Mouse (Mus musculus) G1E (cell line): ENCODE results near the gene Gdf11.

Source experiments
- CTCF ChIP-seq: IDR thresholded peaks from 2 replicates; pipeline ENCODE4 v1.5.1; 2012; ENCODE audit warnings: low read depth, low read length, inconsistent platforms, mixed read lengths
- GATA1 ChIP-seq: IDR thresholded peaks from 2 replicates; pipeline ENCODE4 v1.6.1; 2012; ENCODE audit warnings: borderline replicate concordance, low read length, inconsistent platforms, mixed read lengths
- GATA2 ChIP-seq: IDR thresholded peaks from 2 replicates; pipeline ENCODE4 v1.6.1; 2012; ENCODE audit warnings: low read depth, low read length, inconsistent platforms, borderline replicate concordance
- POLR2AphosphoS5 ChIP-seq: IDR thresholded peaks from 2 replicates; pipeline ENCODE4 v1.6.1; 2012; ENCODE audit warnings: low read depth, low read length, inconsistent platforms; ENCODE audit not compliant: insufficient replicate concordance
- TAL1 ChIP-seq: conservative IDR thresholded peaks from 2 replicates; pipeline ENCODE4 v1.6.1; 2012; ENCODE audit warnings: low read depth, low read length, inconsistent platforms, mixed read lengths

DNA sequence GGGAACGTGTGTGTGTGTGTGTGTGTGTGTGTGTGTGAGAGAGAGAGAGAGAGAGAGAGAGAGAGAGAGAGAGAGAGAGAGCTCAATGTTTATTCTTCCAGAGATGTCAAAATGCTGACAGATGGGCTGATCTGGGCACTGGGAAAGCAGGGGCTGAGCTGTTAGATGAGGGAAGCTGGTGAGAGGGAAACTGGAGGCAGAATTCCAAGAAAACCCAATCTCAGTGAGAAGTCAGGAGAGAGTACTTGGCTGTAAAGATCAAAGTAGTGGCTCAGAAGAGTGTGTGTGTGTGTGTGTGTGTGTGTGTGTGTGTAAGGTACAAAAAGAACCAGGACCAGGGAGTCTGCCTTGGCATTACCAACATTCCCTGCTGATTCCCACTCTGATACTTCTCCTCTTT, 6.0 kb upstream of the Gdf11 start:
- no peak for TF ChIP-seq CTCF
- no peak for TF ChIP-seq POLR2AphosphoS5
- no peak for TF ChIP-seq GATA1
- TF ChIP-seq TAL1 = no peak
- no peak for TF ChIP-seq GATA2
